Mouse (Mus musculus): ENCODE data around the gene Orai2. TPM values are rescaled to one million over a fixed set of nuclear protein-coding genes. Genes with fewer than 3 reads are reported as not detected.
A peak's percentile ranks its signal among the peaks of the same experiment; 100 is the strongest.
"Not testable (repeated sequence)": the region's sequence is repeated elsewhere in the genome, so short reads cannot be mapped to it uniquely, and the experiment has no call there.

Orai2 gene
- polyA plus RNA-seq (2012) = 0.09 and 0.10 TPM in 2 replicates

DNA sequence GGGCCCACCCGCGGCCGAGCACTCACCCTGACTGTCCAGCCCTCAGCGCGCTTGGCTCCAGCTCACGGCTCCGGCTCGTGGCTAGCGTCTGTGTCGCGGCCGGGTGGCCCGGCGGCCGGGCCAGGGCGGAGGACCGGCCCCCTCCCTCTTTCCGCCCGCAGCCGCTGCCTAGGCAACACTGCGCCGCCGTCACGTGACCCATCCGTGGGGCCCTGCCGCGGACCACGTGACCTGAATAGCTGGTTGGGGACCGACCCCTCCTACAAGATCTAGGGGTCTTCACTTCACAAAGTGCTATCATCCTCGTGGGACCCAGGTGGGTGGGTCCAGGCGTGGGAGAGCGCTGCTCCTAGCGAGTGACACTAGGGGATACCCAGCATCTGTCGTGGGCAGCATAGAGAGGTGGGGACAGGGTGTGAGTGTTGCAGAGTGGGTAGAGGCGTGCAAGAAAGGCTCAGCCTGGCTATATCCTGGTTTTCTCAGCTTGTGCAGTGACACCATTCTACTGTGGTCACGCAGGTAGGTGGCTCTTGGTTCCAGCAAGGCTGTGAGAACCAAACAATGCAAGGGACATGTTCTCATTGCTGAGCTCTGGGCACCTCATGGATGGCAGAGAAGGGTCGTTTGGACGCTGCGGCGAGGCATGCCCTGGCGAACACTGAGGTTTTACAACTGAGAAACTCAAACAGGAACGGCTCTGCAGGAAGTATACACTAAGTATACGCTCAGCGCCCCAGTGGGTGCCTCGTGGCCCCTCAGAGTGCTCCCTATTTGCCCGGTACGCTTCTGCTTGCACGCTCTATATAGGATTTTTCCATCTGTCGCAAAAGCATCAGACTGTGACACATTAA, at the start of gene Orai2:
Orai2 (minus strand) TSS at position 202 of the 851 bp plus-strand sequence.
- H3K4me1 ChIP-seq (ENCODE audit: control insufficient read depth) = peaks cover 22% of the 10 kb centered on the region

DNA sequence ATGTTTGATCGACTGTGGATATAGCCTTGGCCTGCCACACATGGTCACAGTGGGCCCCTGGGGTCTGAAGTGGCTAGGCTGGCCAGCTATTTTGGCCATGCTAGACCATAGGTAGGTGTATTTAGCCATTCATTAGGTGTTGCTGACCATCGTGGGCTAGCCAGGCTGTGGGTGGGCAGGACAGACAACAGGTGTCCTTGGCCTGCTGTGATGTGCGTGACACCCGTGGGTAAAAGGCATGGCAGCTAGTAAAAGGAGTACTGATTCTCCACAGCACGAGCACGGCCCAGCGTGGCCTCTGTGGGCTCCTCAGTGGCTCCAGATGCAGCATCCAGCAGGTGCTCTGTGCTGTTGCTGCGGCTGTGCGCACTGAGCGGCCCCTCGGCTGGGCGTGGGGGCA, 48.1 kb upstream of the Orai2 start:
- peaks cover 10% of the 10 kb centered on the region; the same call in 1 of the 2 replicates for H3K9me3 ChIP-seq (ENCODE audit: control insufficient read depth, low read length)
- no peak for TF ChIP-seq TAL1 (IDR thresholded peaks at IDR 0.05; ENCODE audit: low read length)
- TF ChIP-seq GATA1 (IDR thresholded peaks at IDR 0.05; ENCODE audit: low read length) = no peak
- H3K27me3 ChIP-seq (ENCODE audit: control insufficient read depth) = no peaks in the 10 kb centered on the region
- H3K4me3 ChIP-seq (replicated peaks) = no peak overlapping the region
- no peaks in the 10 kb centered on the region for H3K36me3 ChIP-seq (ENCODE audit: control insufficient read depth)
- H3K4me1 ChIP-seq (ENCODE audit: control insufficient read depth) = peaks cover 2% of the 10 kb centered on the region; the same call in 1 of the 2 replicates

More for the DNA sequence above, at the start of gene Orai2:
- H3K4me3 ChIP-seq (replicated peaks) = peak within 1 kb of the TSS; percentile 71
- H3K9me3 ChIP-seq (ENCODE audit: control insufficient read depth, low read length) = peaks cover 6% of the 10 kb centered on the region
- TF ChIP-seq GATA1 (IDR thresholded peaks at IDR 0.05; ENCODE audit: low read length) = no peak
- TF ChIP-seq TAL1 (IDR thresholded peaks at IDR 0.05; ENCODE audit: low read length) = no peak
- H3K27me3 ChIP-seq (ENCODE audit: control insufficient read depth) = no peaks in the 10 kb centered on the region
- no peaks in the 10 kb centered on the region for H3K36me3 ChIP-seq (ENCODE audit: control insufficient read depth)

DNA sequence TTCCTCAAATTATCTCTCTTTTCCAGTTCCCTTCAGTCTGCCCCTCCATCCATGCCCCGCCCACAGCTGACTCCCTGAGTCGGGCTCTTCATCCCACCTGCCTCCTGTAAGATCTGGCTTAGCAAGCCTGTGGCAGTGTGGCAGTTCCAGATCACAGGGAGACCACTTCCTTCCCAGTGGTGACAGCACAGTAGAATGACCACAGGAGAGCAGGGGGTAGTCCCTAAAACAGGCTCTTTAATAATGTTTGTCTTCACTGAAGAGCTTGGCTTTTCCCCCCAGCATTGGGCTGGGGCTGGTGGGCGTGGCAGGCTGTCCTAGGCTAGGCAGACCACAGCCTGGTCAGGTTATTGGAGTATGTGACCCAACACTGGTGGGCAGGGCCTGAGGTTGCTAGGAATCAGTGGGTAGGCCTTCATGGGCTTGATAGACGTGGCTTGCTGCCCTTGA, 47.4 kb upstream of the Orai2 start:
- peaks cover 2% of the 10 kb centered on the region; the same call in 1 of the 2 replicates for H3K4me1 ChIP-seq (ENCODE audit: control insufficient read depth)
- H3K4me3 ChIP-seq (replicated peaks) = no peak overlapping the region
- H3K36me3 ChIP-seq (ENCODE audit: control insufficient read depth) = no peaks in the 10 kb centered on the region
- H3K27me3 ChIP-seq (ENCODE audit: control insufficient read depth) = no peaks in the 10 kb centered on the region
- peaks cover 10% of the 10 kb centered on the region; the same call in 1 of the 2 replicates for H3K9me3 ChIP-seq (ENCODE audit: control insufficient read depth, low read length)
- no peak for TF ChIP-seq GATA1 (IDR thresholded peaks at IDR 0.05; ENCODE audit: low read length)
- TF ChIP-seq TAL1 (IDR thresholded peaks at IDR 0.05; ENCODE audit: low read length) = no peak

DNA sequence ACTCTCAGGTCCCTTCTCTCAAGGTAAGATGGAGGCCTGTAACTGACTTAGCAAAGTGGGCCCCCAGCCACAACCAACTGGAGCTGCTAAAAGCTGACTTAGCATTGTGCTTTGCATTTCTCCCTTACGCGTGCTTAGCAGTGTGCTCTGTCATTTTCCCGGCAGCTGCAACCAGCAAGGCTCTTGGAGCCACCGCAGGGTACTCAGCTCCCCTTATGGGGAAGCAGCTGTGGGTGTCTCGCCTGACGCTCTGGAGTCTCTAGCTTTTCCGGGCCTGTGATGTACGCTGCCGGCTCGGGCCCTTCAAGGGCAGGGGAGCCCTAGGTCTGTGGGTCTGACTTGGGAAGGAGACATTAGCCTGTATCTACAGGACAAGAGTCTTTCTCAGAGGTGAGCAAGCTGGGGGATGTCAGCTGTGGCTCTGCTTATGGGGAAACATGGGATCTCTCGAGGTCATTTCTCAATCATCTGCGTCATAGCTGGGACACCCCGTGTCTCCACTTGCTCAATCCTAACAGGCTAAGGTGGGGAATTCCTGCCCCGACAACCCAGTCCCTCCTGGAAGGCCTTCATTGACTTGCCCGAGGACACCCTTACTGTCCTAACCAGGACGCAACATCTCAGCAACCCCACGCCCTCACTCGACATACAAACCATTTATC, 46.6 kb upstream of the Orai2 start:
- Histone ChIP-seq H3K27me3 (ENCODE audit: control insufficient read depth) (no peaks in the 10 kb centered on the region), H3K36me3 (ENCODE audit: control insufficient read depth) (no peaks in the 10 kb centered on the region), H3K9me3 (ENCODE audit: control insufficient read depth, low read length) (peaks cover 10% of the 10 kb centered on the region; the same call in 1 of the 2 replicates), H3K4me3 (replicated peaks) (no peak overlapping the region), H3K4me1 (ENCODE audit: control insufficient read depth) (peaks cover 2% of the 10 kb centered on the region; the same call in 1 of the 2 replicates)
- TF ChIP-seq TAL1 (IDR thresholded peaks at IDR 0.05; ENCODE audit: low read length) (no peak), GATA1 (IDR thresholded peaks at IDR 0.05; ENCODE audit: low read length) (no peak)

DNA sequence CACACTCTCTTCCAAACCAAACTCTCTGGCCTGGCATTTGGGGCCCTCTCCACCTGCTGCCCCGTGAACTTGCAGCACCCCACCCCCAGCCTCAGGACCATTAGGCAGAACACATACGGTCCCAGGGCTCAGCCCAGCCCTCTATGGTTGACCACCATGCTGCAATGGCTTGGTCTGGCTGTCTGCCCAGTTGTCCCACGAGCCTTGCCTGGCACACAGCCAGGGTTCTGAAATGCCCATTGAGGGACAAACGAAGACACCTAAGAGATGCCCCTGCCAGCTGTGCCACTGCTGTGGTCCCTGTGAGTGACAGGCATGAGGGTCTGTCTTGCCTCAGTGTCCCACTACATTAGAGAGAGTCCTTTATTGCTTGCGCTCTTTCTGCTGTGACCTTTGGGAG, 45.4 kb upstream of the Orai2 start:
- Histone ChIP-seq H3K4me3 (replicated peaks) (no peak overlapping the region), H3K27me3 (ENCODE audit: control insufficient read depth) (no peaks in the 10 kb centered on the region), H3K9me3 (ENCODE audit: control insufficient read depth, low read length) (peaks cover 10% of the 10 kb centered on the region; the same call in 1 of the 2 replicates), H3K4me1 (ENCODE audit: control insufficient read depth) (peaks cover 2% of the 10 kb centered on the region; the same call in 1 of the 2 replicates), H3K36me3 (ENCODE audit: control insufficient read depth) (no peaks in the 10 kb centered on the region)
- TF ChIP-seq TAL1 (IDR thresholded peaks at IDR 0.05; ENCODE audit: low read length) (no peak), GATA1 (IDR thresholded peaks at IDR 0.05; ENCODE audit: low read length) (no peak)

DNA sequence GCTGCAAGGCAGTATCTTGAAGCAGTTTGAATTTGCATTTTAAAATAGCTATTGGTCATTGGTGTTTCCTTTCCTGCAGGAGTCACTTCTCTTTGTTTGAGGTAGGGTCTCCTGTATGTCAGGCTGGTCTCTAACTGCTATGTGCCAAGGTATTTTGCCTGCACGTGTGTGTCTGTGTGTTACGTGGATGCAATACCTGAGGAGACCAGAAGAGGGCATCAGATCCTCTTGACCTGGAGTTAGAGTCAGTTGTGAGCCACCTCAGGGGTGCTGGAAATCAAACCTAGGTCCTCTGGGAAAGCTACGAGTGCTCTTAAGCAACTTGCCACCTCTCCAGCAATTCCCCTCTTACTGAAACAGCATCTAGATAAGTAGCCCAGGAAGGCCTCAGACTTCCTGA, 44.7 kb upstream of the Orai2 start:
- Histone ChIP-seq H3K36me3 (ENCODE audit: control insufficient read depth) (no peaks in the 10 kb centered on the region), H3K9me3 (ENCODE audit: control insufficient read depth, low read length) (peaks cover 10% of the 10 kb centered on the region; the same call in 1 of the 2 replicates), H3K4me3 (replicated peaks) (no peak overlapping the region), H3K4me1 (ENCODE audit: control insufficient read depth) (peaks cover 2% of the 10 kb centered on the region; the same call in 1 of the 2 replicates), H3K27me3 (ENCODE audit: control insufficient read depth) (no peaks in the 10 kb centered on the region)
- TF ChIP-seq GATA1 (IDR thresholded peaks at IDR 0.05; ENCODE audit: low read length) = no peak
- TF ChIP-seq TAL1 (IDR thresholded peaks at IDR 0.05; ENCODE audit: low read length) = no peak

DNA sequence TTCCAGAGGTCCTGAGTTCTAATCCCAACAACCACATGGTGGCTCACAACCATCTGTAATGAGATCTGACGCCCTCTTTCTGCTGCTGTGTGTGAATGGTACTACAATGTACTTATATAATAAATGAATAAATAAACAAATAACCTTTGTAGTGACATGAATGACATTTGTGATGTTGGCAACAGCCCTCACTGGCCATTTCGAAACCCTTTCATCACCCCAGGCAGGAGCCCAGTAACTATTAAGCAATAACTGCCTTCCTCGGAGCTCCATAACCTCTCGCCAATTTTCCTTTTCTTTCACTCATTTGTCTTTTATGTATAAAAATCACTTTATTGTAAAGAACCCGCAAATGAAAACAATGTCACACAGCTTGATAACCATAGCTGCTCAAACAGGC, 43.2 kb upstream of the Orai2 start:
- Histone ChIP-seq H3K9me3 (ENCODE audit: control insufficient read depth, low read length) (peaks cover 10% of the 10 kb centered on the region; the same call in 1 of the 2 replicates), H3K4me3 (replicated peaks) (no peak overlapping the region), H3K27me3 (ENCODE audit: control insufficient read depth) (no peaks in the 10 kb centered on the region), H3K4me1 (ENCODE audit: control insufficient read depth) (peaks cover 2% of the 10 kb centered on the region; the same call in 1 of the 2 replicates), H3K36me3 (ENCODE audit: control insufficient read depth) (no peaks in the 10 kb centered on the region)
- no peak for TF ChIP-seq GATA1 (IDR thresholded peaks at IDR 0.05; ENCODE audit: low read length)
- TF ChIP-seq TAL1 (IDR thresholded peaks at IDR 0.05; ENCODE audit: low read length) = no peak

DNA sequence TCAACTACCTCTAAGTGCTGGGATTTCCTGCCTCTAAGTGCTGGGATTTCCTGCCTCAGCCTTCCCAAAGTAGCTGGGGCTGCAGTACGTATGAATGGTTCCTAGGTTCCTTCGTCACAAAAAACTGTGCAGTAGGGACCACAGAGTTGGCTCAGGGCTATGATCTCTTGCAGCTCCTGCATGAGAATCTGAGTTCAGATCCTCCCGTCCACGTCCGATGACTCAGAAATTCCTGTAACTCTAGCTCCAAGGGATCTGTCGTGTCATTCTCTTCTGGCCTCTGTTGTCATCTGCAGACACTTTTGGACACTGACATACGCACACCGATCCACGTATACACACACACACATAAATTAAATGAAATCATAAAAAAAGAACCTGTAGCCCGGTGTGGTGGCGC, 42.2 kb upstream of the Orai2 start:
- no peaks in the 10 kb centered on the region for H3K36me3 ChIP-seq (ENCODE audit: control insufficient read depth)
- no peak for TF ChIP-seq GATA1 (IDR thresholded peaks at IDR 0.05; ENCODE audit: low read length)
- H3K4me3 ChIP-seq (replicated peaks) = no peak overlapping the region
- H3K27me3 ChIP-seq (ENCODE audit: control insufficient read depth) = no peaks in the 10 kb centered on the region
- peaks cover 10% of the 10 kb centered on the region; the same call in 1 of the 2 replicates for H3K9me3 ChIP-seq (ENCODE audit: control insufficient read depth, low read length)
- no peaks in the 10 kb centered on the region for H3K4me1 ChIP-seq (ENCODE audit: control insufficient read depth)

DNA sequence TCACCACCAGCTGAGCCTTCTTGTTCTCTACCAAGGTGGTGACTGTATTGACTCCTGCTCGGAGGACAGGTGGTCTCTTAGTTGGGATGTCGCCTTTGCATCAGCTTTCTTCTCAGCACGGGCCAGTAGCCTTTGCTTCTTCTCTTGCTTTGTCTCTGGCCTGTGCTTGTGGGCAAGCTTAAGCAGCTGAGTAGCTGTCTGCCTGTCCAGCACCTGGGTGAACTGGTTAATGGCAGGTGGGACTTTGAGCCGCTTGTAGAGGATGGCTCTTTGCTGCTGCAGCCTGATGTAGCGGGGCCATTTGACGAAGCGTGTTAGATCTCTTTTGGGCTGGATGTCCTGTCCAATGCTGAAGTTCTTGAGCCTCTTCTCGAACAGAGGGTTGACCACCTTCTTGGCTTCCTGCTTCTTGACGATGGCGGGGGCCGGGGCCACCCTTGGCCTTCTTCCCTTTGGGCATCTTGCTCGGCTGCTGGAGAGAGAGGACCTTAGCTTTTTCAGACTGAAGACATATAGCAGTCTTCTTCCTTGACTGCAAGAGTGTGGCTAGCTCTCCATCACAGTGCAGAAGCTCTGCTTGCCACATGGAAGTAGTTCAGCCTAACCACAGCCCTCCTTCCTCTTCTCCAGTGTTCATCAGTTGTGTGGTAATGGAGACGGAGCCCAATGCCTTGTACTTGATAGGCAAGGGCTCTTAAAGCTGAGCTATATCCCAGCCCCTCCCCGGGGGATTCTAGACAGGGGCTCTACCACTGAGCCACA, 41.0 kb upstream of the Orai2 start:
- H3K9me3 ChIP-seq (ENCODE audit: control insufficient read depth, low read length); H3K27me3 ChIP-seq (ENCODE audit: control insufficient read depth); H3K4me1 ChIP-seq (ENCODE audit: control insufficient read depth); H3K36me3 ChIP-seq (ENCODE audit: control insufficient read depth); H3K4me3 ChIP-seq (replicated peaks): not testable (repeated sequence)

Measured in erythroblast, embryonic 14.5 days (primary cell).